Comparison of ENCODE assay signal across 21 mouse cellular contexts in the genomic region with DNA sequence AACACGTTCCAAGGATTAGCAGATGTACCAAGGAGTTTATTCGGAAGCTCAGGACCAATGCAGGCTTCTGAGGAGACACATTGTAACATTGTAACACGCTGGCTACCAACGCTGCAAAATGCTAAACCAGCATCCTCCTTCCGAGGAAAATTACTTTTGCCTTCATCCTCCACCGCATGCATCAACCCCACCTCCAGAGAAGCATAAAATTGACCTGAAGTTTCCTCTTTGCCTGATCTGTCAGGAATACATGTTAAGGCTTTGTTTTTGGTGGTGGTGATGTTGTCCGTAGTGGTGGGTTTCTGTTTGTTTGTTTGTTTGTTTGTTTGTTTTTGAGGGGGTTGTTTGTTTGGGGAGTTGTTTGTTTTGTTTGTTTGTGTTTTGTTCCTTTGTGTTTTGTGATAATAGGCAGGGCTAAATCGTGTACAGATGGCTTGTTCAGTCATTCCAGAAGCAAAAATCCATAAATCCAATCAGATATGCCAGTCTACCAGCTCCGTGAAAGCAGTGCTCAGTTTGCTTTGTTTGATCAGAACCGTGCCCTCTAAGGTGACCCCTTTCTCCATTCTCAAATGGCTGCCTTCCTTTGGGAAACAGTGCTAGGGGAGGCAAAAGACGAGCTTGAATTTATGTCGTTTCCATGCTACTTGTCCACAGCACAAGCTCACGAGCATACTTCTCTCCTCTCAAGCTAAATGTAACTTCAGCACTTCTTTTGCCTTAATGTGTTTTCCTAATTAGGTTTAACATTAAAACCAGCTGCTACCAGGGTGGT. TPM values are rescaled to one million over a fixed set of nuclear protein-coding genes. Genes with fewer than 3 reads are reported as not detected.
A peak's percentile ranks its signal among the peaks of the same experiment; 100 is the strongest.
DNase-seq lines count a peak whose midpoint lies in the region; ATAC-seq lines count a peak whose summit lies in the region.
"Had no signal": no experiment of that assay in that cellular context is flagged by ENCODE, and none has a peak within 500 bp of the region (broad histone marks: within the 10 kb centered on the region; RNA-seq: fewer than 3 reads in every experiment).

No protein-coding gene starts in this region.

- H3K9ac ChIP-seq in hindbrain, embryonic 14.5 days = no peak overlapping the region
- H3K9ac ChIP-seq in midbrain, embryonic 13.5 days (replicated peaks) = no peak overlapping the region
- no peak overlapping the region for H3K9ac ChIP-seq in midbrain, embryonic 14.5 days (replicated peaks; ENCODE audit: low read length)
- H3K9ac ChIP-seq in hindbrain, embryonic 12.5 days = no peak overlapping the region; the same call in 1 of the 2 replicates
- no peak overlapping the region for H3K9ac ChIP-seq in neural tube, embryonic 14.5 days (replicated peaks; ENCODE audit: low read depth, low read length)
- H3K9ac ChIP-seq: embryonic facial prominence, embryonic 15.5 days; liver, postnatal 0 days had no signal

- no peak overlapping the region for H3K4me2 ChIP-seq in hindbrain, embryonic 14.5 days (replicated peaks)
- no peak overlapping the region for H3K4me2 ChIP-seq in midbrain, embryonic 13.5 days (replicated peaks)
- H3K4me2 ChIP-seq in midbrain, embryonic 14.5 days (ENCODE audit: low read length) = no peak overlapping the region
- no peak overlapping the region for H3K4me2 ChIP-seq in hindbrain, embryonic 12.5 days (replicated peaks)
- no peak overlapping the region for H3K4me2 ChIP-seq in neural tube, embryonic 14.5 days (ENCODE audit: low read depth, low read length)
- H3K4me2 ChIP-seq: embryonic facial prominence, embryonic 15.5 days had no signal

- H3K4me3 ChIP-seq in hindbrain, embryonic 10.5 days = no peak overlapping the region
- no peak overlapping the region for H3K4me3 ChIP-seq in hindbrain, embryonic 14.5 days (replicated peaks; ENCODE audit: low read length)
- H3K4me3 ChIP-seq in midbrain, embryonic 13.5 days (replicated peaks) = no peak overlapping the region
- no peak overlapping the region for H3K4me3 ChIP-seq in midbrain, embryonic 14.5 days (replicated peaks; ENCODE audit: low read depth, low read length)
- no peak overlapping the region for H3K4me3 ChIP-seq in hindbrain, embryonic 12.5 days
- no peak overlapping the region for H3K4me3 ChIP-seq in neural tube, embryonic 14.5 days (ENCODE audit: low read depth, low read length)
- H3K4me3 ChIP-seq: embryonic facial prominence, embryonic 15.5 days; megakaryocyte, embryonic 14.5 days had no signal

- H3K4me1 ChIP-seq in hindbrain, embryonic 10.5 days (replicated peaks) = peaks cover 7% of the 10 kb centered on the region; the same call in 1 of the 2 replicates
- peaks cover 3% of the 10 kb centered on the region; the same call in 1 of the 2 replicates for H3K4me1 ChIP-seq in hindbrain, embryonic 14.5 days (replicated peaks; ENCODE audit: control insufficient read depth, insufficient read depth, low read length)
- H3K4me1 ChIP-seq in midbrain, embryonic 13.5 days (replicated peaks) = peaks cover 11% of the 10 kb centered on the region
- H3K4me1 ChIP-seq in midbrain, embryonic 14.5 days (ENCODE audit: control insufficient read depth, insufficient read depth, low read length) = peaks cover 3% of the 10 kb centered on the region; the same call in 1 of the 2 replicates
- peaks cover 6% of the 10 kb centered on the region; the same call in 1 of the 2 replicates for H3K4me1 ChIP-seq in hindbrain, embryonic 12.5 days
- peaks cover 4% of the 10 kb centered on the region; the same call in 1 of the 2 replicates for H3K4me1 ChIP-seq in neural tube, embryonic 14.5 days (ENCODE audit: control insufficient read depth, insufficient read depth, low read length)
- H3K4me1 ChIP-seq: embryonic facial prominence, embryonic 15.5 days; megakaryocyte, embryonic 14.5 days had no signal

- H3K36me3 ChIP-seq in hindbrain, embryonic 10.5 days = no peaks in the 10 kb centered on the region
- H3K36me3 ChIP-seq in hindbrain, embryonic 14.5 days (replicated peaks; ENCODE audit: control insufficient read depth, insufficient read depth) = no peaks in the 10 kb centered on the region
- H3K36me3 ChIP-seq in midbrain, embryonic 13.5 days = no peaks in the 10 kb centered on the region
- H3K36me3 ChIP-seq in midbrain, embryonic 14.5 days (ENCODE audit: control insufficient read depth, insufficient read depth, low read length) = no peaks in the 10 kb centered on the region
- no peaks in the 10 kb centered on the region for H3K36me3 ChIP-seq in hindbrain, embryonic 12.5 days
- H3K36me3 ChIP-seq in neural tube, embryonic 14.5 days (ENCODE audit: control insufficient read depth, insufficient read depth, low read length) = no peaks in the 10 kb centered on the region
- H3K36me3 ChIP-seq: embryonic facial prominence, embryonic 15.5 days had no signal

- peak overlapping the region; percentile 51 for H3K27ac ChIP-seq in hindbrain, embryonic 10.5 days
- no peak overlapping the region for H3K27ac ChIP-seq in hindbrain, embryonic 14.5 days
- H3K27ac ChIP-seq in midbrain, embryonic 13.5 days = 0 out of 2 replicates have a peak overlapping the region, but pooled peaks have one; percentile 30
- H3K27ac ChIP-seq in midbrain, embryonic 14.5 days (replicated peaks; ENCODE audit: low read depth, low read length) = no peak overlapping the region
- no peak overlapping the region for H3K27ac ChIP-seq in hindbrain, embryonic 12.5 days
- H3K27ac ChIP-seq in neural tube, embryonic 14.5 days (ENCODE audit: low read depth, low read length) = no peak overlapping the region
- H3K27ac ChIP-seq: embryonic facial prominence, embryonic 15.5 days had no signal

- no peaks in the 10 kb centered on the region for H3K27me3 ChIP-seq in hindbrain, embryonic 10.5 days (ENCODE audit: insufficient read depth, poor library complexity, severe bottlenecking)
- no peaks in the 10 kb centered on the region for H3K27me3 ChIP-seq in hindbrain, embryonic 14.5 days (ENCODE audit: control insufficient read depth, insufficient read depth, low read length)
- no peaks in the 10 kb centered on the region for H3K27me3 ChIP-seq in midbrain, embryonic 13.5 days
- H3K27me3 ChIP-seq in midbrain, embryonic 14.5 days (ENCODE audit: control insufficient read depth, insufficient read depth, low read length) = no peaks in the 10 kb centered on the region
- no peaks in the 10 kb centered on the region for H3K27me3 ChIP-seq in hindbrain, embryonic 12.5 days
- H3K27me3 ChIP-seq in neural tube, embryonic 14.5 days (ENCODE audit: control insufficient read depth, insufficient read depth, low read length) = no peaks in the 10 kb centered on the region
- H3K27me3 ChIP-seq: embryonic facial prominence, embryonic 15.5 days; megakaryocyte, embryonic 14.5 days had no signal

- 54% methylated on average over 13 of the region's 13 CpGs for WGBS in hindbrain, embryonic 10.5 days
- WGBS in hindbrain, embryonic 14.5 days = 39% methylated on average over 13 of the region's 13 CpGs
- WGBS in midbrain, embryonic 13.5 days = 44% methylated on average over 13 of the region's 13 CpGs
- WGBS in midbrain, embryonic 14.5 days = 38% methylated on average over 13 of the region's 13 CpGs
- 44% methylated on average over 13 of the region's 13 CpGs for WGBS in hindbrain, embryonic 12.5 days
- WGBS in neural tube, embryonic 14.5 days = 21% methylated on average over 13 of the region's 13 CpGs

- peak; percentile 20 for DNase-seq in hindbrain, embryonic 10.5 days (ENCODE audit: low spot score)
- no peak for DNase-seq in hindbrain, embryonic 14.5 days (ENCODE audit: low spot score)
- no peak for DNase-seq in midbrain, embryonic 14.5 days
- no peak for DNase-seq in right cerebral cortex, adult 18-20 months
- no peak for DNase-seq in adrenal gland, postnatal 25 days

- no peak; the same call in 1 of the 2 replicates for ATAC-seq in hindbrain, embryonic 14.5 days (ENCODE audit: low FRiP score)
- ATAC-seq in midbrain, embryonic 13.5 days = no peak
- ATAC-seq in midbrain, embryonic 14.5 days (ENCODE audit: low FRiP score, low TSS enrichment) = no peak; the same call in 1 of the 2 replicates
- ATAC-seq in hindbrain, embryonic 12.5 days (ENCODE audit: low FRiP score) = peak; percentile 39; the same call in 1 of the 2 replicates
- peak; percentile 58; the same call in 1 of the 2 replicates for ATAC-seq in neural tube, embryonic 14.5 days (ENCODE audit: low read depth)
- ATAC-seq: liver, postnatal 0 days had no signal

- no peaks in the 10 kb centered on the region for H3K9me3 ChIP-seq in hindbrain, embryonic 10.5 days
- H3K9me3 ChIP-seq in hindbrain, embryonic 14.5 days (ENCODE audit: control insufficient read depth, low read length) = no peaks in the 10 kb centered on the region
- no peaks in the 10 kb centered on the region for H3K9me3 ChIP-seq in midbrain, embryonic 13.5 days
- no peaks in the 10 kb centered on the region for H3K9me3 ChIP-seq in midbrain, embryonic 14.5 days (ENCODE audit: control insufficient read depth, low read length)
- H3K9me3 ChIP-seq in hindbrain, embryonic 12.5 days (replicated peaks) = no peaks in the 10 kb centered on the region
- H3K9me3 ChIP-seq in neural tube, embryonic 14.5 days (ENCODE audit: control insufficient read depth, low read length) = no peaks in the 10 kb centered on the region
- H3K9me3 ChIP-seq: embryonic facial prominence, embryonic 15.5 days; megakaryocyte, embryonic 14.5 days had no signal

RNA-seq across cellular contexts. Expression of a gene that starts 14.6 kb away (rescaled TPM):
- polyA plus RNA-seq in hindbrain, embryonic 10.5 days (2016; fragmentation: Nextera tagmentation; extraction: Ambion mirVana) = 0.05 and 0.10 TPM in 2 replicates
- polyA plus RNA-seq in hindbrain, embryonic 14.5 days (2014; fragmentation: Nextera tagmentation; extraction: Ambion mirVana) = 0.08 TPM in 1 of 2 replicates, not detected in the other
- 0.12 and 0.30 TPM in 2 replicates for polyA plus RNA-seq in midbrain, embryonic 13.5 days (2015; fragmentation: Nextera tagmentation; extraction: Ambion mirVana)
- polyA plus RNA-seq in midbrain, embryonic 14.5 days (2014; fragmentation: Nextera tagmentation; extraction: Ambion mirVana) = 0.08 TPM in 1 of 2 replicates, not detected in the other
- polyA plus RNA-seq in hindbrain, embryonic 12.5 days (2016; fragmentation: Nextera tagmentation; extraction: Ambion mirVana) = 0.08 and 0.10 TPM in 2 replicates
- polyA plus RNA-seq in neural tube, embryonic 14.5 days (2014; fragmentation: Nextera tagmentation; extraction: Ambion mirVana) = 0.04 TPM in 1 of 2 replicates, not detected in the other
- total RNA-seq in adrenal gland, postnatal 25 days (2021) = not detected in 2 replicates
- total RNA-seq: adrenal gland, postnatal 10 days; gastrocnemius, postnatal 36 days; heart, postnatal 14 days; neutrophil, adult 5-6 weeks had no signal
- polyA plus RNA-seq: liver, postnatal 0 days; small intestine, adult 2 months had no signal

RNA-seq across cellular contexts. Expression of a gene that starts 49.8 kb away (rescaled TPM):
- polyA plus RNA-seq in hindbrain, embryonic 10.5 days (2016; fragmentation: Nextera tagmentation; extraction: Ambion mirVana) = 24.9 and 33.9 TPM in 2 replicates
- 14.2 and 16.4 TPM in 2 replicates for polyA plus RNA-seq in hindbrain, embryonic 14.5 days (2014; fragmentation: Nextera tagmentation; extraction: Ambion mirVana)
- 11.5 TPM in 2 replicates for polyA plus RNA-seq in midbrain, embryonic 13.5 days (2015; fragmentation: Nextera tagmentation; extraction: Ambion mirVana)
- 10.6 and 12.3 TPM in 2 replicates for polyA plus RNA-seq in midbrain, embryonic 14.5 days (2014; fragmentation: Nextera tagmentation; extraction: Ambion mirVana)
- polyA plus RNA-seq in hindbrain, embryonic 12.5 days (2016; fragmentation: Nextera tagmentation; extraction: Ambion mirVana) = 19.9 and 21.6 TPM in 2 replicates
- 12.2 and 12.8 TPM in 2 replicates for polyA plus RNA-seq in neural tube, embryonic 14.5 days (2014; fragmentation: Nextera tagmentation; extraction: Ambion mirVana)
- total RNA-seq in adrenal gland, postnatal 25 days (2021) = 25.6 and 28.2 TPM in 2 replicates

RNA-seq across cellular contexts. Expression of a gene that starts 58.0 kb away (rescaled TPM):
- not detected in 2 replicates for polyA plus RNA-seq in hindbrain, embryonic 10.5 days (2016; fragmentation: Nextera tagmentation; extraction: Ambion mirVana)
- polyA plus RNA-seq in hindbrain, embryonic 14.5 days (2014; fragmentation: Nextera tagmentation; extraction: Ambion mirVana) = not detected in 2 replicates
- not detected in 2 replicates for polyA plus RNA-seq in midbrain, embryonic 13.5 days (2015; fragmentation: Nextera tagmentation; extraction: Ambion mirVana)
- polyA plus RNA-seq in midbrain, embryonic 14.5 days (2014; fragmentation: Nextera tagmentation; extraction: Ambion mirVana) = not detected in 2 replicates
- not detected in 2 replicates for polyA plus RNA-seq in hindbrain, embryonic 12.5 days (2016; fragmentation: Nextera tagmentation; extraction: Ambion mirVana)
- not detected in 2 replicates for polyA plus RNA-seq in neural tube, embryonic 14.5 days (2014; fragmentation: Nextera tagmentation; extraction: Ambion mirVana)
- not detected in 2 replicates for total RNA-seq in adrenal gland, postnatal 25 days (2021)
- total RNA-seq: adrenal gland, postnatal 10 days; gastrocnemius, postnatal 36 days; heart, postnatal 14 days; layer of hippocampus, postnatal 10 days; left cerebral cortex, postnatal 25 days; neutrophil, adult 5-6 weeks had no signal
- polyA plus RNA-seq: embryonic facial prominence, embryonic 15.5 days; forebrain, embryonic 11.5 days; intestine, embryonic 14.5 days; liver, postnatal 0 days; small intestine, adult 2 months; thymus, adult 2 months had no signal

Comparison
In these comparisons a context has a peak if more than half of its experiments do, and no peak if none do; other contexts are left out.
1. H3K27ac ChIP-seq: peak in hindbrain, embryonic 10.5 days (single experiment) and midbrain, embryonic 13.5 days (single experiment); none in hindbrain, embryonic 14.5 days (single experiment), midbrain, embryonic 14.5 days (single experiment), hindbrain, embryonic 12.5 days (single experiment) and neural tube, embryonic 14.5 days (single experiment).
2. ATAC-seq: peak in hindbrain, embryonic 12.5 days (single experiment) and neural tube, embryonic 14.5 days (single experiment); none in hindbrain, embryonic 14.5 days (single experiment), midbrain, embryonic 13.5 days (single experiment) and midbrain, embryonic 14.5 days (single experiment).